ENCODE assay signal across 13 mouse cellular contexts in the genomic region with DNA sequence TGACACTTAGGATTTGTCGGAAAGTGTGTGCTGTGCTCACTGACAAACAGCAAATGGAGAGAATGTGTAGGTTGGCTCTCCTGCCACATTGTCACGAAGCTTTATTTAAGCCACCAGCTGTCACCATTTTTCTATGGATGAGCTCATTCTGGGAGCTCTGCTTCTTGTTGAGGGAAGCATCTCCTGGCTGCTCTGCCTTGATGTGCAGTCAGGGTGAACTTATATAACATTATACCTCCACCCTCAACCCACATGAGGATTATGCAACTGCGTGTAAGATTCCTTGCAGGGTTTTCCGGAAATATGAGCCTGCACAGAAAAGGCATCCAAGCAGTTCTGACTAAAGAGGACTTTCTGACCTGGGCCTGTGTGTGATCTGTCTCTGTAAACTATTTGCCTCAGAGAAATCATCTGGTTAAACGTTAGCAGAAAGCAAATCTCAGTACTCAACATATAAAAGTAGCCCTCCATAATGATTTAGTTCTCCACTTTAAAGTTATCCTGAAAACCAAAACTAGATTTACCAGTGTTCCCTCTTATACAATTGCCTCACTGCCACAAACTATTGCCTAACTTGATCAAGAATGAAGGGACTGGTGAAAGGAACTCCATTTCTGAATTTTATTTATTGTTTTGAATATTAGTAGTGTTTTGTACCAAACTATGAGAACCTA. TPM values are rescaled to one million over a fixed set of nuclear protein-coding genes. Genes with fewer than 3 reads are reported as not detected.
DNase-seq lines count a peak whose midpoint lies in the region; ATAC-seq lines count a peak whose summit lies in the region.
"Had no signal": no experiment of that assay in that cellular context is flagged by ENCODE, and none has a peak within 500 bp of the region (broad histone marks: within the 10 kb centered on the region; RNA-seq: fewer than 3 reads in every experiment).

No protein-coding gene starts in this region.

- H3K27ac ChIP-seq in kidney, embryonic 16.5 days (ENCODE audit: low read length): peak overlapping the region; percentile 54
- H3K27ac ChIP-seq in hindbrain, embryonic 12.5 days: no peak overlapping the region
- H3K27ac ChIP-seq in heart, embryonic 11.5 days (ENCODE audit: low read depth, low read length): no peak overlapping the region
- H3K27ac ChIP-seq in hindbrain, embryonic 16.5 days (ENCODE audit: low read depth, low read length): no peak overlapping the region
- H3K27ac ChIP-seq: liver, embryonic 14.5 days had no signal

- peak; percentile 96 for ATAC-seq in frontal cortex, adult (ENCODE audit: low TSS enrichment)
- ATAC-seq in kidney, embryonic 16.5 days (ENCODE audit: low FRiP score, low TSS enrichment): peak; percentile 82
- no peak for ATAC-seq in hindbrain, embryonic 12.5 days (ENCODE audit: low FRiP score)
- ATAC-seq in heart, embryonic 11.5 days (replicated peaks; ENCODE audit: insufficient number of reproducible peaks, low FRiP score, low TSS enrichment): no peak
- ATAC-seq in hindbrain, embryonic 16.5 days: no peak
- ATAC-seq: inflammation-experienced regulatory T-cells, adult 6 months had no signal

- 44% methylated on average over 5 of the region's 5 CpGs for WGBS in kidney, embryonic 16.5 days
- WGBS in hindbrain, embryonic 12.5 days: 70% methylated on average over 5 of the region's 5 CpGs
- WGBS in heart, embryonic 11.5 days (ENCODE audit: insufficient replicate concordance): 68% methylated on average over 5 of the region's 5 CpGs
- 78% methylated on average over 5 of the region's 5 CpGs for WGBS in hindbrain, embryonic 16.5 days

- no peaks in the 10 kb centered on the region for H3K27me3 ChIP-seq in kidney, embryonic 16.5 days (ENCODE audit: insufficient read depth, low read length)
- H3K27me3 ChIP-seq in hindbrain, embryonic 12.5 days: no peaks in the 10 kb centered on the region
- H3K27me3 ChIP-seq in heart, embryonic 11.5 days (ENCODE audit: control insufficient read depth, insufficient read depth, low read length): no peaks in the 10 kb centered on the region
- H3K27me3 ChIP-seq in hindbrain, embryonic 16.5 days (replicated peaks; ENCODE audit: control insufficient read depth, insufficient read depth, low read length): no peaks in the 10 kb centered on the region

- H3K4me3 ChIP-seq in kidney, embryonic 16.5 days (ENCODE audit: low read length): no peak overlapping the region
- H3K4me3 ChIP-seq in hindbrain, embryonic 12.5 days: no peak overlapping the region
- no peak overlapping the region for H3K4me3 ChIP-seq in heart, embryonic 11.5 days (ENCODE audit: low read depth, low read length)
- no peak overlapping the region for H3K4me3 ChIP-seq in hindbrain, embryonic 16.5 days (ENCODE audit: low read length)

- H3K4me2 ChIP-seq in kidney, embryonic 16.5 days (replicated peaks; ENCODE audit: low read depth, low read length): no peak overlapping the region
- no peak overlapping the region for H3K4me2 ChIP-seq in hindbrain, embryonic 12.5 days (replicated peaks)
- H3K4me2 ChIP-seq in heart, embryonic 11.5 days: no peak overlapping the region
- H3K4me2 ChIP-seq in hindbrain, embryonic 16.5 days (ENCODE audit: low read length): no peak overlapping the region

- intact Hi-C loops in left cerebral cortex, postnatal 4 days (cut with DNase I): no loop called here

- H3K9me3 ChIP-seq in kidney, embryonic 16.5 days (ENCODE audit: low read length): no peaks in the 10 kb centered on the region
- no peaks in the 10 kb centered on the region for H3K9me3 ChIP-seq in hindbrain, embryonic 12.5 days (replicated peaks)
- no peaks in the 10 kb centered on the region for H3K9me3 ChIP-seq in heart, embryonic 11.5 days (replicated peaks; ENCODE audit: control insufficient read depth, low read length)
- no peaks in the 10 kb centered on the region for H3K9me3 ChIP-seq in hindbrain, embryonic 16.5 days (ENCODE audit: control insufficient read depth, low read length)

- peaks cover 19% of the 10 kb centered on the region for H3K4me1 ChIP-seq in kidney, embryonic 16.5 days (ENCODE audit: insufficient read depth, low read length)
- no peaks in the 10 kb centered on the region for H3K4me1 ChIP-seq in hindbrain, embryonic 12.5 days
- H3K4me1 ChIP-seq in heart, embryonic 11.5 days (ENCODE audit: control insufficient read depth, insufficient read depth, low read length): no peaks in the 10 kb centered on the region
- no peaks in the 10 kb centered on the region for H3K4me1 ChIP-seq in hindbrain, embryonic 16.5 days (ENCODE audit: control insufficient read depth, insufficient read depth, low read depth, low read length)

- no peaks in the 10 kb centered on the region for H3K36me3 ChIP-seq in kidney, embryonic 16.5 days (ENCODE audit: insufficient read depth, low read length)
- H3K36me3 ChIP-seq in hindbrain, embryonic 12.5 days: no peaks in the 10 kb centered on the region
- H3K36me3 ChIP-seq in heart, embryonic 11.5 days (ENCODE audit: control insufficient read depth, insufficient read depth, low read length): no peaks in the 10 kb centered on the region
- H3K36me3 ChIP-seq in hindbrain, embryonic 16.5 days (ENCODE audit: control insufficient read depth, insufficient read depth, low read length): no peaks in the 10 kb centered on the region

- peak; percentile 83 for DNase-seq in left cerebral cortex, adult 11 months (ENCODE audit: low spot score)
- DNase-seq in left cerebral cortex, postnatal 4 days: no peak
- DNase-seq in lung, postnatal 25 days (ENCODE audit: low spot score): peak; percentile 27
- DNase-seq: adrenal gland, adult 8-10 months; embryo, embryonic 11 days; gastrocnemius, postnatal 14 days had no signal

- H3K9ac ChIP-seq in kidney, embryonic 16.5 days (replicated peaks; ENCODE audit: low read length): no peak overlapping the region
- no peak overlapping the region for H3K9ac ChIP-seq in hindbrain, embryonic 12.5 days
- H3K9ac ChIP-seq in heart, embryonic 11.5 days (ENCODE audit: low read depth, low read length): no peak overlapping the region
- no peak overlapping the region for H3K9ac ChIP-seq in hindbrain, embryonic 16.5 days (ENCODE audit: low read depth, low read length)
- H3K9ac ChIP-seq: liver, embryonic 14.5 days had no signal

RNA-seq across cellular contexts. Expression of a gene that starts 9.0 kb away (rescaled TPM):
- total RNA-seq in left cerebral cortex, postnatal 4 days (2021): 10 to 100 TPM; 49.0 to 49.8 TPM
- polyA plus RNA-seq in kidney, embryonic 16.5 days (2015; fragmentation: Nextera tagmentation; extraction: Ambion mirVana): 7.5 and 7.6 TPM in 2 replicates
- polyA plus RNA-seq in hindbrain, embryonic 12.5 days (2016; fragmentation: Nextera tagmentation; extraction: Ambion mirVana): 5.3 and 5.6 TPM in 2 replicates
- polyA plus RNA-seq in heart, embryonic 11.5 days (2014; fragmentation: Nextera tagmentation; extraction: Ambion mirVana): 31.4 and 36.0 TPM in 2 replicates
- polyA plus RNA-seq in hindbrain, embryonic 16.5 days (2015; fragmentation: Nextera tagmentation; extraction: Ambion mirVana): 14.9 and 15.4 TPM in 2 replicates

Comparison
In these comparisons a context has a peak if more than half of its experiments do, and no peak if none do; other contexts are left out.
1. ATAC-seq: peak in frontal cortex, adult (single experiment) and kidney, embryonic 16.5 days (single experiment); none in hindbrain, embryonic 12.5 days (single experiment), heart, embryonic 11.5 days (single experiment) and hindbrain, embryonic 16.5 days (single experiment).